Mouse (Mus musculus): Measurements from ENCODE around the gene Gapvd1. TPM values are rescaled to one million over a fixed set of nuclear protein-coding genes. Genes with fewer than 3 reads are reported as not detected.

The Gapvd1 gene
- total RNA-seq (2023), result 10 to 100 TPM; 81.2 to 81.7 TPM

GRCm38 (mm10) chr2:34754551-34755358, at the start of gene Gapvd1:
TSS of gene Gapvd1 (minus strand) at chr2:34755232.

GRCm38 (mm10) chr2:34799357-34800256, 44.6 kb upstream of the Gapvd1 start, which contains the start of gene Rabepk:
TSS of gene Rabepk (minus strand) at chr2:34799912.

GRCm38 (mm10) chr2:34771368-34772226, 16.6 kb upstream of the Gapvd1 start, which contains the start of gene Hspa5:
TSS of gene Hspa5 (plus strand) at chr2:34771970.

Other genes with a start within 250 kb of the Gapvd1 start
- 100 to 1,000 TPM; 841 TPM for gene Hspa5, start 16.7 kb upstream of the Gapvd1 start, total RNA-seq (2023)
- gene Rabepk, start 44.7 kb upstream of the Gapvd1 start, total RNA-seq (2023), result 1 to 10 TPM; 6.7 to 9.1 TPM
- 10 to 100 TPM; 78.7 to 91.0 TPM for gene Fbxw2, start 71.1 kb upstream of the Gapvd1 start, total RNA-seq (2023)
- not detected for gene Gm34653, start 77.8 kb upstream of the Gapvd1 start, total RNA-seq (2023)
- not detected for gene Cutal, start 119.2 kb upstream of the Gapvd1 start, total RNA-seq (2023)
- gene Psmd5, start 119.7 kb upstream of the Gapvd1 start, total RNA-seq (2023), result 10 to 100 TPM; 17.2 to 19.6 TPM
- 1 to 10 TPM; 4.4 to 4.7 TPM for gene Phf19, start 158.8 kb upstream of the Gapvd1 start, total RNA-seq (2023)
- gene Traf1, start 206.5 kb upstream of the Gapvd1 start, total RNA-seq (2023), result 100 to 1,000 TPM in 1 of 2 experiments, 10 to 100 TPM in 1; 94.2 to 111 TPM

Data from monocyte, adult 59 days (primary cell).